Mouse (Mus musculus) CH12.LX (cell line): ENCODE results near the gene Srd5a2. TPM values are rescaled to one million over a fixed set of nuclear protein-coding genes. Genes with fewer than 3 reads are reported as not detected.

Source experiments
- DNase-seq: peaks from one replicate; pipeline ENCODE4 v3.0.0-alpha.2; 2013; ENCODE audit errors: extremely low read depth
- H3K27ac ChIP-seq: 2 replicates; pipeline ENCODE4 v1.5.1; 2012; ENCODE audit warnings: low read depth, mild to moderate bottlenecking, control low read depth, moderate library complexity; ENCODE audit not compliant: insufficient read depth
- H3K27me3 ChIP-seq: replicated peaks from 2 replicates; pipeline ENCODE3; 2012; ENCODE audit warnings: inconsistent platforms
- H3K36me3 ChIP-seq, 2 experiments: replicated peaks in 1 of 2; 2 replicates each; pipeline versions ENCODE3 to v1.6.1; 2012; ENCODE audit warnings: inconsistent platforms in 1 of 2, low read length in 1 of 2, mild to moderate bottlenecking in 1 of 2, mixed read lengths in 1 of 2, moderate library complexity in 1 of 2; ENCODE audit not compliant: control insufficient read depth in 1 of 2, insufficient read depth in 1 of 2
- H3K4me1 ChIP-seq, 2 experiments: 2 replicates each; pipeline ENCODE4 v1.6.1; 2012; ENCODE audit warnings: inconsistent platforms in 1 of 2, moderate library complexity in 1 of 2; ENCODE audit not compliant: insufficient read depth in 2 of 2, control insufficient read depth in 1 of 2
- H3K4me2 ChIP-seq: 2 replicates; pipeline ENCODE4 v1.6.1; 2012; ENCODE audit warnings: low read depth, mild to moderate bottlenecking, control low read depth; ENCODE audit not compliant: poor library complexity, insufficient read depth, severe bottlenecking
- H3K4me3 ChIP-seq, 3 experiments: fragments of 150-350 bp in 1 of 3; sonication (generic) in 1 of 3; replicated peaks in 1 of 3; 2 replicates each; pipeline versions ENCODE3 to v1.5.1; 2011 to 2012; ENCODE audit warnings: low read depth in 2 of 3, low read length in 2 of 3, mild to moderate bottlenecking in 2 of 3, moderate library complexity in 2 of 3, control low read depth in 1 of 3, improper control_type of control experiment in 1 of 3, inconsistent platforms in 1 of 3, mixed read lengths in 1 of 3; ENCODE audit not compliant: poor library complexity in 1 of 3
- H3K79me2 ChIP-seq: replicated peaks from 2 replicates; pipeline ENCODE4 v1.6.1; 2012; ENCODE audit warnings: mild to moderate bottlenecking, moderate library complexity; ENCODE audit not compliant: control insufficient read depth, poor library complexity, insufficient read depth, severe bottlenecking; ENCODE audit errors: extremely low read depth
- H3K9ac ChIP-seq: 2 replicates; pipeline ENCODE4 v1.6.1; 2012; ENCODE audit warnings: low read depth, mild to moderate bottlenecking, control low read depth, moderate library complexity; ENCODE audit not compliant: insufficient read depth
- H3K9me3 ChIP-seq: replicated peaks from 2 replicates; pipeline ENCODE3; 2012; ENCODE audit warnings: low read length, inconsistent platforms, mixed read lengths
- CHD2 ChIP-seq: IDR thresholded peaks from 2 replicates; pipeline ENCODE4 v1.6.1; 2011; ENCODE audit warnings: low read length, improper control_type of control experiment
- E2F4 ChIP-seq: IDR thresholded peaks from 2 replicates; pipeline ENCODE4 v1.6.1; 2011; ENCODE audit warnings: low read depth, low read length, improper control_type of control experiment; ENCODE audit not compliant: insufficient replicate concordance
- EP300 ChIP-seq: IDR thresholded peaks from 2 replicates; pipeline ENCODE4 v1.6.1; 2011; ENCODE audit warnings: low read length, improper control_type of control experiment
- ETS1 ChIP-seq: conservative IDR thresholded peaks from 2 replicates; pipeline ENCODE4 v1.6.1; 2012; ENCODE audit warnings: low read depth, mild to moderate bottlenecking, inconsistent platforms, low read length, improper control_type of control experiment, moderate library complexity
- GABPA ChIP-seq: IDR thresholded peaks from 2 replicates; pipeline ENCODE4 v1.6.1; 2012; ENCODE audit warnings: low read depth, low read length, improper control_type of control experiment, inconsistent platforms; ENCODE audit not compliant: insufficient replicate concordance
- HCFC1 ChIP-seq: IDR thresholded peaks from 2 replicates; pipeline ENCODE4 v1.6.1; 2012; ENCODE audit warnings: low read depth, mild to moderate bottlenecking, inconsistent platforms, low read length, improper control_type of control experiment
- IRF4 ChIP-seq: IDR thresholded peaks from 2 replicates; pipeline ENCODE4 v1.6.1; 2014; ENCODE audit warnings: low read depth, mild to moderate bottlenecking, inconsistent platforms, low read length, improper control_type of control experiment
- JUND ChIP-seq: conservative IDR thresholded peaks from 2 replicates; pipeline ENCODE4 v1.6.1; 2011; ENCODE audit warnings: low read depth, low read length, improper control_type of control experiment
- MAFK ChIP-seq: IDR thresholded peaks from 2 replicates; pipeline ENCODE4 v1.6.1; 2011; ENCODE audit warnings: low read length, improper control_type of control experiment; ENCODE audit not compliant: insufficient replicate concordance
- MAX ChIP-seq: IDR thresholded peaks from 2 replicates; pipeline ENCODE4 v1.6.1; 2011; ENCODE audit warnings: low read length, improper control_type of control experiment
- MEF2A ChIP-seq: IDR thresholded peaks from 2 replicates; pipeline ENCODE4 v1.6.1; 2014; ENCODE audit warnings: low read depth, mild to moderate bottlenecking, inconsistent platforms, low read length, improper control_type of control experiment, borderline replicate concordance
- PAX5 ChIP-seq: IDR thresholded peaks from 2 replicates; pipeline ENCODE4 v1.6.1; 2012; ENCODE audit warnings: low read length, inconsistent platforms, mixed read lengths
- POLR2A ChIP-seq: IDR thresholded peaks from 2 replicates; pipeline ENCODE4 v1.6.1; 2011; ENCODE audit warnings: low read depth, mild to moderate bottlenecking, improper control_type of control experiment, low read length
- POLR2AphosphoS2 ChIP-seq: IDR thresholded peaks from 2 replicates; pipeline ENCODE4 v1.6.1; 2011; ENCODE audit warnings: low read depth, low read length, improper control_type of control experiment
- RAD21 ChIP-seq: IDR thresholded peaks from 2 replicates; pipeline ENCODE4 v1.6.1; 2011; ENCODE audit warnings: low read depth, mild to moderate bottlenecking, low read length, improper control_type of control experiment, moderate library complexity
- RCOR1 ChIP-seq: conservative IDR thresholded peaks from 2 replicates; pipeline ENCODE4 v1.6.1; 2012; ENCODE audit warnings: low read depth, mild to moderate bottlenecking, inconsistent platforms, low read length, improper control_type of control experiment
- SIN3A ChIP-seq: IDR thresholded peaks from 2 replicates; pipeline ENCODE4 v1.6.1; 2012; ENCODE audit warnings: low read length, improper control_type of control experiment, inconsistent platforms
- SMC3 ChIP-seq: IDR thresholded peaks from 2 replicates; pipeline ENCODE4 v1.6.1; 2011; ENCODE audit warnings: low read depth, low read length, improper control_type of control experiment
- TBP ChIP-seq: conservative IDR thresholded peaks from 2 replicates; pipeline ENCODE4 v1.6.1; 2011; ENCODE audit warnings: low read depth, low read length, improper control_type of control experiment
- UBTF ChIP-seq: IDR thresholded peaks from 2 replicates; pipeline ENCODE4 v1.6.1; 2012; ENCODE audit warnings: low read depth, mild to moderate bottlenecking, inconsistent platforms, low read length, improper control_type of control experiment, moderate library complexity
- USF2 ChIP-seq: conservative IDR thresholded peaks from 2 replicates; pipeline ENCODE4 v1.6.1; 2011; ENCODE audit warnings: low read depth, low read length, improper control_type of control experiment
- ZC3H11A ChIP-seq: IDR thresholded peaks from 2 replicates; pipeline ENCODE4 v1.6.1; 2012; ENCODE audit warnings: low read depth, mild to moderate bottlenecking, inconsistent platforms, low read length, improper control_type of control experiment
- ZKSCAN1 ChIP-seq: IDR thresholded peaks from 2 replicates; pipeline ENCODE4 v1.6.1; 2012; ENCODE audit warnings: low read depth, inconsistent platforms, low read length, improper control_type of control experiment, borderline replicate concordance
- dilution Hi-C: fragments of 300-500 bp; cut with MboI; formaldehyde crosslinking; loops from 2 replicates; pipeline ENCODE4 v1.14.3; 2020; ENCODE audit warnings: low sequenced_read_pairs; ENCODE audit not compliant: extremely low pct_unique_long_range_greater_than_20kb, extremely low pct_ligation_motif_present
- in situ Hi-C: fragments of 300-500 bp; cut with MboI; formaldehyde crosslinking; loops from 3 replicates; pipeline ENCODE4 v1.14.3; 2019; ENCODE audit warnings: low sequenced_read_pairs, low pct_ligation_motif_present, low pct_unique_long_range_greater_than_20kb, mixed read lengths
- polyA plus RNA-seq: library from polyadenylated mRNA; unstranded; fragments of >175 nt; gene quantifications from 2 replicates; pipeline ENCODE4 v1.2.1, GENCODE M21; 2012; ENCODE audit warnings: low read depth; ENCODE audit not compliant: insufficient read length
- total RNA-seq, 2 experiments: library from RNA; depleted of rRNA; stranded (reverse); fragments of 300-350 nt in 1 of 2; fragments of >200 nt in 1 of 2; gene quantifications; 2 replicates each; pipeline ENCODE4 v1.2.3; 2012 to 2014

The Srd5a2 gene
- total and polyA plus RNA-seq, 3 experiments: not detected

GRCm38 (mm10) chr17:73985936-73986335, 61.8 kb downstream of the Srd5a2 start:
- H3K4me1 ChIP-seq: no peaks in the 10 kb centered on the region
- in situ Hi-C loops: no loop called here
- H3K27me3 ChIP-seq: no peaks in the 10 kb centered on the region
- no peak overlapping the region for H3K9ac ChIP-seq
- no peaks in the 10 kb centered on the region for H3K9me3 ChIP-seq
- no peak overlapping the region for H3K4me2 ChIP-seq
- TF ChIP-seq ZKSCAN1: no peak
- TF ChIP-seq HCFC1: no peak
- no peak for TF ChIP-seq RAD21
- TF ChIP-seq SIN3A: no peak
- TF ChIP-seq POLR2A: no peak
- no peak for TF ChIP-seq E2F4
- TF ChIP-seq JUND: no peak
- TF ChIP-seq CHD2: no peak
- no peak for TF ChIP-seq SMC3
- no peaks in the 10 kb centered on the region for H3K36me3 ChIP-seq
- no peak overlapping the region for H3K27ac ChIP-seq
- DNase-seq: no peak
- dilution Hi-C loops: no loop called here
- no peaks in the 10 kb centered on the region for H3K79me2 ChIP-seq
- no peak overlapping the region for H3K4me3 ChIP-seq

GRCm38 (mm10) chr17:73984508-73984907, 63.2 kb downstream of the Srd5a2 start:
- H3K4me1 ChIP-seq: no peaks in the 10 kb centered on the region
- H3K27me3 ChIP-seq: no peaks in the 10 kb centered on the region
- no peak for TF ChIP-seq RAD21
- TF ChIP-seq CHD2: no peak
- no peak for TF ChIP-seq MAFK
- no peak for TF ChIP-seq ZC3H11A
- no peak for TF ChIP-seq POLR2AphosphoS2
- TF ChIP-seq MEF2A: no peak
- TF ChIP-seq HCFC1: no peak
- TF ChIP-seq MAX: no peak
- TF ChIP-seq UBTF: no peak
- TF ChIP-seq RCOR1: no peak
- no peak for TF ChIP-seq ETS1
- no peak for TF ChIP-seq IRF4
- TF ChIP-seq E2F4: no peak
- no peak for TF ChIP-seq EP300
- TF ChIP-seq SIN3A: no peak
- TF ChIP-seq GABPA: no peak
- no peak for TF ChIP-seq USF2
- TF ChIP-seq TBP: no peak
- no peak for TF ChIP-seq PAX5
- TF ChIP-seq, all 38 proteins: peak for 0
- no peaks in the 10 kb centered on the region for H3K79me2 ChIP-seq
- H3K36me3 ChIP-seq: no peaks in the 10 kb centered on the region
- no peak overlapping the region for H3K9ac ChIP-seq
- dilution Hi-C loops: no loop called here
- H3K27ac ChIP-seq: no peak overlapping the region
- no peak for DNase-seq
- no peak overlapping the region for H3K4me2 ChIP-seq
- in situ Hi-C loops: no loop called here
- H3K4me3 ChIP-seq: no peak overlapping the region
- no peaks in the 10 kb centered on the region for H3K9me3 ChIP-seq
